Mouse (Mus musculus): ENCODE measurements around the gene Abcd3. TPM values are rescaled to one million over a fixed set of nuclear protein-coding genes. Genes with fewer than 3 reads are reported as not detected.
"Not testable (repeated sequence)": the region's sequence is repeated elsewhere in the genome, so short reads cannot be mapped to it uniquely, and the experiment has no call there.

Gene Abcd3
- polyA plus RNA-seq, 1 experiment from 2014 or later: 59.0 TPM

GRCm38 (mm10) chr3:121813834-121814233 is 1.3 kb downstream of the Abcd3 start:
- WGBS: 77% methylated on average over 5 of the region's 5 CpGs
- H3K9ac ChIP-seq (replicated peaks): peak overlapping the region; percentile 80; the same call in 1 of the 2 replicates
- H3K4me3 ChIP-seq: peak overlapping the region; percentile 84
- H3K4me2 ChIP-seq (replicated peaks): peak overlapping the region; percentile 62
- no peak overlapping the region for H3K27ac ChIP-seq (replicated peaks)
- no peak for ATAC-seq (ENCODE audit: low FRiP score, low read depth)
- H3K27me3 ChIP-seq: no peaks in the 10 kb centered on the region
- peaks cover 13% of the 10 kb centered on the region for H3K4me1 ChIP-seq
- H3K9me3 ChIP-seq: no peaks in the 10 kb centered on the region
- no peaks in the 10 kb centered on the region for H3K36me3 ChIP-seq

- Histone ChIP-seq H3K4me3 (no peak overlapping the region), H3K9me3 (no peaks in the 10 kb centered on the region), H3K27me3 (no peaks in the 10 kb centered on the region), H3K27ac (replicated peaks) (no peak overlapping the region), H3K9ac (replicated peaks) (no peak overlapping the region), H3K4me1 (no peaks in the 10 kb centered on the region), H3K4me2 (replicated peaks) (no peak overlapping the region), H3K36me3 (0 out of 2 replicates have a peak, but pooled peaks cover 7% of the 10 kb centered on the region)
- no peak for ATAC-seq (ENCODE audit: low FRiP score, low read depth)
- WGBS: 87% methylated on average over 3 of the region's 3 CpGs
These were observed 6.9 kb downstream of the Abcd3 start for GRCm38 (mm10) chr3:121808246-121808645.

GRCm38 (mm10) chr3:121794214-121794613 is 20.9 kb downstream of the Abcd3 start:
- H3K27me3 ChIP-seq: no peaks in the 10 kb centered on the region
- peaks cover 8% of the 10 kb centered on the region; the same call in 1 of the 2 replicates for H3K4me1 ChIP-seq
- no peak overlapping the region for H3K4me2 ChIP-seq (replicated peaks)
- H3K9ac ChIP-seq (replicated peaks): no peak overlapping the region
- H3K27ac ChIP-seq (replicated peaks): no peak overlapping the region
- WGBS: 42% methylated on average over 2 of the region's 2 CpGs
- no peaks in the 10 kb centered on the region for H3K9me3 ChIP-seq
- H3K4me3 ChIP-seq: no peak overlapping the region
- ATAC-seq (ENCODE audit: low FRiP score, low read depth): no peak
- no peaks in the 10 kb centered on the region for H3K36me3 ChIP-seq

GRCm38 (mm10) chr3:121792246-121792645 is 22.9 kb downstream of the Abcd3 start:
- H3K4me3 ChIP-seq: no peak overlapping the region
- H3K27ac ChIP-seq (replicated peaks): no peak overlapping the region
- peaks cover 8% of the 10 kb centered on the region; the same call in 1 of the 2 replicates for H3K4me1 ChIP-seq
- no peaks in the 10 kb centered on the region for H3K9me3 ChIP-seq
- ATAC-seq (ENCODE audit: low FRiP score, low read depth): no peak
- H3K36me3 ChIP-seq: no peaks in the 10 kb centered on the region
- H3K4me2 ChIP-seq (replicated peaks): no peak overlapping the region
- WGBS: 84% methylated on average over 4 of the region's 4 CpGs
- H3K27me3 ChIP-seq: no peaks in the 10 kb centered on the region
- H3K9ac ChIP-seq (replicated peaks): no peak overlapping the region

- H3K9me3 ChIP-seq: no peaks in the 10 kb centered on the region
- H3K4me3 ChIP-seq: no peak overlapping the region
- H3K4me2 ChIP-seq (replicated peaks): no peak overlapping the region
- WGBS: 62% methylated on average over 5 of the region's 5 CpGs
- H3K9ac ChIP-seq (replicated peaks): no peak overlapping the region
- peaks cover 6% of the 10 kb centered on the region; the same call in 1 of the 2 replicates for H3K4me1 ChIP-seq
- no peaks in the 10 kb centered on the region for H3K36me3 ChIP-seq
- no peaks in the 10 kb centered on the region for H3K27me3 ChIP-seq
- ATAC-seq (ENCODE audit: low FRiP score, low read depth): peak; percentile 44; the same call in 1 of the 2 replicates
- H3K27ac ChIP-seq (replicated peaks): 0 out of 2 replicates have a peak overlapping the region, but pooled peaks have one; percentile 35
These were observed 24.7 kb downstream of the Abcd3 start for GRCm38 (mm10) chr3:121790442-121790841.

- no peak overlapping the region for H3K4me3 ChIP-seq
- H3K27ac ChIP-seq (replicated peaks): no peak overlapping the region
- H3K4me2 ChIP-seq (replicated peaks): no peak overlapping the region
- H3K9ac ChIP-seq (replicated peaks): no peak overlapping the region
- 73% methylated on average over 5 of the region's 5 CpGs for WGBS
- no peaks in the 10 kb centered on the region for H3K27me3 ChIP-seq
- ATAC-seq (ENCODE audit: low FRiP score, low read depth): no peak
- 0 out of 2 replicates have a peak, but pooled peaks cover 3% of the 10 kb centered on the region for H3K4me1 ChIP-seq
- no peaks in the 10 kb centered on the region for H3K9me3 ChIP-seq
- H3K36me3 ChIP-seq: no peaks in the 10 kb centered on the region
These were observed 25.3 kb downstream of the Abcd3 start for GRCm38 (mm10) chr3:121789790-121790189.

- Histone ChIP-seq H3K4me3 (no peak overlapping the region), H3K4me2 (replicated peaks) (no peak overlapping the region), H3K9me3 (no peaks in the 10 kb centered on the region), H3K9ac (replicated peaks) (no peak overlapping the region), H3K4me1 (no peaks in the 10 kb centered on the region), H3K36me3 (no peaks in the 10 kb centered on the region), H3K27me3 (no peaks in the 10 kb centered on the region), H3K27ac (replicated peaks) (no peak overlapping the region)
- 93% methylated on average over 6 of the region's 6 CpGs for WGBS
- no peak for ATAC-seq (ENCODE audit: low FRiP score, low read depth)
These were observed 32.1 kb downstream of the Abcd3 start for GRCm38 (mm10) chr3:121783020-121783419.

GRCm38 (mm10) chr3:121777943-121778342 is 37.2 kb downstream of the Abcd3 start:
- no peaks in the 10 kb centered on the region for H3K9me3 ChIP-seq
- no peak overlapping the region for H3K9ac ChIP-seq (replicated peaks)
- H3K27me3 ChIP-seq: no peaks in the 10 kb centered on the region
- H3K36me3 ChIP-seq: peaks cover 11% of the 10 kb centered on the region
- WGBS: 57% methylated on average over 7 of the region's 7 CpGs
- H3K27ac ChIP-seq (replicated peaks): no peak overlapping the region
- ATAC-seq (ENCODE audit: low FRiP score, low read depth): 0 out of 2 replicates have a peak, but pooled peaks have one; percentile 47
- no peak overlapping the region for H3K4me2 ChIP-seq (replicated peaks)
- no peak overlapping the region for H3K4me3 ChIP-seq
- H3K4me1 ChIP-seq: no peaks in the 10 kb centered on the region

GRCm38 (mm10) chr3:121773336-121773735 is 41.8 kb downstream of the Abcd3 start:
- not testable (repeated sequence) for H3K4me1 ChIP-seq; H3K4me3 ChIP-seq; H3K27ac ChIP-seq (replicated peaks); H3K9ac ChIP-seq (replicated peaks); H3K4me2 ChIP-seq (replicated peaks); H3K27me3 ChIP-seq; ATAC-seq (ENCODE audit: low FRiP score, low read depth); H3K9me3 ChIP-seq
- peaks cover 41% of the 10 kb centered on the region for H3K36me3 ChIP-seq
- 94% methylated on average over 4 of the region's 4 CpGs for WGBS

GRCm38 (mm10) chr3:121768770-121769169 is 46.3 kb downstream of the Abcd3 start:
- peaks cover 73% of the 10 kb centered on the region for H3K36me3 ChIP-seq
- H3K4me1 ChIP-seq: no peaks in the 10 kb centered on the region
- no peak overlapping the region for H3K9ac ChIP-seq (replicated peaks)
- no peaks in the 10 kb centered on the region for H3K27me3 ChIP-seq
- H3K4me2 ChIP-seq (replicated peaks): no peak overlapping the region
- H3K9me3 ChIP-seq: no peaks in the 10 kb centered on the region
- no peak overlapping the region for H3K27ac ChIP-seq (replicated peaks)
- H3K4me3 ChIP-seq: no peak overlapping the region
- ATAC-seq (ENCODE audit: low FRiP score, low read depth): no peak
- WGBS: 98% methylated on average over 3 of the region's 3 CpGs

GRCm38 (mm10) chr3:121766818-121767217 is 48.3 kb downstream of the Abcd3 start:
- no peaks in the 10 kb centered on the region for H3K27me3 ChIP-seq
- no peaks in the 10 kb centered on the region for H3K4me1 ChIP-seq
- H3K9ac ChIP-seq (replicated peaks): no peak overlapping the region
- ATAC-seq (ENCODE audit: low FRiP score, low read depth): no peak
- WGBS: 97% methylated on average over 5 of the region's 5 CpGs
- no peak overlapping the region for H3K27ac ChIP-seq (replicated peaks)
- no peak overlapping the region for H3K4me2 ChIP-seq (replicated peaks)
- peaks cover 70% of the 10 kb centered on the region for H3K36me3 ChIP-seq
- no peak overlapping the region for H3K4me3 ChIP-seq
- no peaks in the 10 kb centered on the region for H3K9me3 ChIP-seq

GRCm38 (mm10) chr3:121766048-121766447 is 49.1 kb downstream of the Abcd3 start:
- Histone ChIP-seq H3K9me3 (no peaks in the 10 kb centered on the region), H3K36me3 (peaks cover 65% of the 10 kb centered on the region), H3K4me1 (no peaks in the 10 kb centered on the region), H3K27ac (replicated peaks) (no peak overlapping the region), H3K27me3 (no peaks in the 10 kb centered on the region), H3K4me3 (no peak overlapping the region), H3K4me2 (replicated peaks) (no peak overlapping the region), H3K9ac (replicated peaks) (no peak overlapping the region)
- ATAC-seq (ENCODE audit: low FRiP score, low read depth): no peak
